Mouse (Mus musculus): ENCODE measurements around the gene Rps28.

Gene Rps28

GRCm38 (mm10) chr17:33771617-33772016 lies 52.7 kb downstream of the Rps28 start:
- DNase-seq, result no peak

Measured in thymus, adult 18-20 months (tissue).